Mouse (Mus musculus): ENCODE measurements at regions not wholly inside any gene's neighbourhood (a gene's known extent, or its start where the extent isn't known, plus 50 kb on each side); places are given as distances from the start of the nearest gene placed in this dataset.

DNA sequence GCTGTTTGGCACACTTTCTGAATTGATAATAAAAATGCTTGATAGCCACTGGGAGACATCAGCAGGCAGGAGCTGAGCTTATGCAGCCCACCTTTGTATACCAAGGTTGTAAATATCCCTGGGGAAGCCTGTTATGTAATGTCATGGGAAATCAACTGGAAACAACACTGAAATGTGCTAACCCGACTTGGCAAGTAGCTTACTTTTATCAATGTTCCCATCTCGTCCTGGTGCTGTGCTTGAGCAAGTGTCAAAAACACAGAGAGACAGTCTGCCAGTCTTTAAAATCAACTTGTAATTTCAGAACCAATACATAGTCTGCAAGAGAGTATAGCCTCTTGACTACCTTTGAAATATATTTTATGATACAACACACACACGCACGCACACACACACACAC is 391.7 kb upstream of the Fam241a start:
- no peak for TF ChIP-seq CTCF (IDR thresholded peaks at IDR 0.05; ENCODE audit: low read depth)
- TF ChIP-seq EP300 (IDR thresholded peaks at IDR 0.05; ENCODE audit: low read depth): no peak
